Mouse (Mus musculus) lung, adult 2 months (tissue): ENCODE measurements around the gene Pdcd1.

Source experiments
- CTCF ChIP-seq: fragments of 200-500 bp; IDR thresholded peaks from 2 replicates; pipeline ENCODE4 v1.5.1; 2011; ENCODE audit warnings: mild to moderate bottlenecking, low read length, control low read depth; ENCODE audit not compliant: insufficient read depth
- POLR2A ChIP-seq: fragments of 200-500 bp; IDR thresholded peaks from 2 replicates; pipeline ENCODE4 v1.6.1; 2011; ENCODE audit warnings: low read depth, mild to moderate bottlenecking, control low read depth, low read length, borderline replicate concordance; ENCODE audit errors: extremely low read depth

GRCm38 (mm10) chr1:94020151-94020550, 32.2 kb downstream of the Pdcd1 start, which contains the start of gene Neu4:
- TF ChIP-seq CTCF (no peak), POLR2A (no peak)
